Mouse (Mus musculus): ENCODE measurements around the gene Txn2. TPM values are rescaled to one million over a fixed set of nuclear protein-coding genes. Genes with fewer than 3 reads are reported as not detected.

The Txn2 gene
- 257 TPM for polyA plus RNA-seq (2017; shearing (Covaris generic))

GRCm38 (mm10) chr15:77928673-77929331, at the start of gene Txn2:
Gene Txn2 (minus strand): TSS chr15:77929006.

GRCm38 (mm10) chr15:77970470-77971292, 41.9 kb upstream of the Txn2 start, which contains the start of gene Eif3d:
Gene Eif3d (minus strand): TSS chr15:77970813.

GRCm38 (mm10) chr15:77956404-77956901, 27.6 kb upstream of the Txn2 start, which contains the start of gene Foxred2:
Gene Foxred2 (minus strand): TSS chr15:77956722.

Other genes with a start within 250 kb of the Txn2 start
- 97.9 TPM for gene Apol7e, start 230.1 kb downstream of the Txn2 start, polyA plus RNA-seq (2017; shearing (Covaris generic))
- gene Apol9b, start 200.0 kb downstream of the Txn2 start, polyA plus RNA-seq (2017; shearing (Covaris generic)), result 20.9 TPM
- gene Apol8, start 172.0 kb downstream of the Txn2 start, polyA plus RNA-seq (2017; shearing (Covaris generic)), result 0.78 TPM
- gene Myh9, start 86.8 kb downstream of the Txn2 start, polyA plus RNA-seq (2017; shearing (Covaris generic)), result 436 TPM
- 5.5 TPM for gene Foxred2, start 27.7 kb upstream of the Txn2 start, polyA plus RNA-seq (2017; shearing (Covaris generic))
- 232 TPM for gene Eif3d, start 41.8 kb upstream of the Txn2 start, polyA plus RNA-seq (2017; shearing (Covaris generic))
- gene Cacng2, start 191.0 kb upstream of the Txn2 start, polyA plus RNA-seq (2017; shearing (Covaris generic)), result not detected
- 75.9 TPM for gene Ift27, start 245.1 kb upstream of the Txn2 start, polyA plus RNA-seq (2017; shearing (Covaris generic))